Mouse (Mus musculus) layer of hippocampus, postnatal 10 days (tissue): ENCODE results near the gene Eif5a. TPM values are rescaled to one million over a fixed set of nuclear protein-coding genes. Genes with fewer than 3 reads are reported as not detected.
"Not testable (repeated sequence)": the region's sequence is repeated elsewhere in the genome, so short reads cannot be mapped to it uniquely, and the experiment has no call there.

Source experiments
- DNase-seq, 2 experiments: peaks; one replicate each; pipeline ENCODE4 v3.0.0; 2021; ENCODE audit warnings: low spot score in 2 of 2
- total RNA-seq, 2 experiments: library from RNA; stranded (reverse); gene quantifications; 2 replicates each; pipeline ENCODE4 v1.2.3; 2021

The Eif5a gene
- total RNA-seq, 2 experiments from 2014 or later = 479 to 501 TPM

GRCm38 (mm10) chr11:69922796-69923195 is 1.0 kb upstream of the Eif5a start:
- no peak for DNase-seq

- no peak for DNase-seq
Measured at GRCm38 (mm10) chr11:69922012-69922756, 426 bp upstream of the Eif5a start.

GRCm38 (mm10) chr11:69920266-69921031 is 1.3 kb downstream of the Eif5a start:
- peak; percentile 39 to 62 for DNase-seq

GRCm38 (mm10) chr11:69919661-69920265 is 2.0 kb downstream of the Eif5a start:
- DNase-seq = peak; percentile 51 to 61

- DNase-seq = no peak
Measured at GRCm38 (mm10) chr11:69919053-69919452, 2.7 kb downstream of the Eif5a start.

- DNase-seq = no peak
Measured at GRCm38 (mm10) chr11:69918118-69918517, 3.6 kb downstream of the Eif5a start.

GRCm38 (mm10) chr11:69917379-69917948 is 4.3 kb downstream of the Eif5a start:
- DNase-seq = no peak

- DNase-seq = not testable (repeated sequence)
Measured at GRCm38 (mm10) chr11:69916652-69917378, 4.9 kb downstream of the Eif5a start.

GRCm38 (mm10) chr11:69915667-69916627 is 5.8 kb downstream of the Eif5a start:
- no peak for DNase-seq

GRCm38 (mm10) chr11:69914917-69915430 is 6.8 kb downstream of the Eif5a start:
- DNase-seq = no peak

GRCm38 (mm10) chr11:69914372-69914764 is 7.4 kb downstream of the Eif5a start:
- DNase-seq = no peak

- peak; percentile 91 to 92 for DNase-seq
Measured at GRCm38 (mm10) chr11:69913554-69914371, 8.0 kb downstream of the Eif5a start, which contains the start of gene Gps2. TSS of gene Gps2 (plus strand) at chr11:69913888.

GRCm38 (mm10) chr11:69912716-69913530 is 8.8 kb downstream of the Eif5a start:
- DNase-seq = no peak

GRCm38 (mm10) chr11:69911701-69912100 is 10.1 kb downstream of the Eif5a start:
- DNase-seq = no peak

- DNase-seq = no peak
Measured at GRCm38 (mm10) chr11:69910781-69911560, 10.8 kb downstream of the Eif5a start.

GRCm38 (mm10) chr11:69910177-69910576 is 11.6 kb downstream of the Eif5a start:
- DNase-seq = no peak

GRCm38 (mm10) chr11:69909174-69909573 is 12.6 kb downstream of the Eif5a start:
- DNase-seq = no peak
